Mouse (Mus musculus): Measurements from ENCODE around the gene Suclg2. TPM values are rescaled to one million over a fixed set of nuclear protein-coding genes. Genes with fewer than 3 reads are reported as not detected.
A peak's percentile ranks its signal among the peaks of the same experiment; 100 is the strongest.

Suclg2 gene
- polyA plus RNA-seq, 2 experiments = 21.1 to 33.8 TPM

- H3K4me1 ChIP-seq (replicated peaks; ENCODE audit: control insufficient read depth in 2 of 2, insufficient read depth in 2 of 2, low read length in 1 of 2) = no peaks in the 10 kb centered on the region
- peak; percentile 46 for TF ChIP-seq CTCF (IDR thresholded peaks at IDR 0.05; ENCODE audit: low read depth)
- no peak for TF ChIP-seq EP300 (IDR thresholded peaks at IDR 0.05; ENCODE audit: low read depth)
- H3K36me3 ChIP-seq (replicated peaks; ENCODE audit: control insufficient read depth, insufficient read depth, low read depth) = no peaks in the 10 kb centered on the region
- no peak for DNase-seq (ENCODE audit: low read depth in 3 of 3, low spot score in 3 of 3)
- H3K4me2 ChIP-seq (ENCODE audit: low read depth) = no peak overlapping the region
- no peak overlapping the region for H3K4me3 ChIP-seq (ENCODE audit: insufficient read depth in 1 of 2, low read depth in 2 of 2, low read length in 2 of 2)
- ATAC-seq (ENCODE audit: insufficient read depth) = no peak
- H3K9me3 ChIP-seq (ENCODE audit: control insufficient read depth, low read length) = no peaks in the 10 kb centered on the region
- H3K27ac ChIP-seq = no peak overlapping the region
- 62% methylated on average over 7 of the region's 7 CpGs for WGBS (ENCODE audit: insufficient replicate concordance)
- no peaks in the 10 kb centered on the region for H3K27me3 ChIP-seq (ENCODE audit: control insufficient read depth, insufficient read depth, low read length)
- H3K9ac ChIP-seq (replicated peaks) = no peak overlapping the region
Observed at GRCm38 (mm10) chr6:95484183-95484818, 234.3 kb downstream of the Suclg2 start.

GRCm38 (mm10) chr6:95483686-95484085 is 234.9 kb downstream of the Suclg2 start:
- H3K27me3 ChIP-seq (ENCODE audit: control insufficient read depth, insufficient read depth, low read length) = no peaks in the 10 kb centered on the region
- no peaks in the 10 kb centered on the region for H3K4me1 ChIP-seq (replicated peaks; ENCODE audit: control insufficient read depth in 2 of 2, insufficient read depth in 2 of 2, low read length in 1 of 2)
- H3K9me3 ChIP-seq (ENCODE audit: control insufficient read depth, low read length) = no peaks in the 10 kb centered on the region
- ATAC-seq (ENCODE audit: insufficient read depth) (no peak), DNase-seq (ENCODE audit: low read depth in 3 of 3, low spot score in 3 of 3) (no peak)
- TF ChIP-seq EP300 (IDR thresholded peaks at IDR 0.05; ENCODE audit: low read depth) = no peak
- no peak for TF ChIP-seq CTCF (IDR thresholded peaks at IDR 0.05; ENCODE audit: low read depth)
- H3K36me3 ChIP-seq (replicated peaks; ENCODE audit: control insufficient read depth, insufficient read depth, low read depth) = no peaks in the 10 kb centered on the region
- no peak overlapping the region for H3K4me2 ChIP-seq (ENCODE audit: low read depth)
- no peak overlapping the region for H3K4me3 ChIP-seq (ENCODE audit: insufficient read depth in 1 of 2, low read depth in 2 of 2, low read length in 2 of 2)
- H3K9ac ChIP-seq (replicated peaks) = no peak overlapping the region
- H3K27ac ChIP-seq = no peak overlapping the region
- 74% methylated on average over 4 of the region's 4 CpGs for WGBS (ENCODE audit: insufficient replicate concordance)

GRCm38 (mm10) chr6:95483127-95483526 is 235.5 kb downstream of the Suclg2 start:
- Histone ChIP-seq H3K36me3 (replicated peaks; ENCODE audit: control insufficient read depth, insufficient read depth, low read depth) (no peaks in the 10 kb centered on the region), H3K27ac (no peak overlapping the region), H3K4me3 (ENCODE audit: insufficient read depth in 1 of 2, low read depth in 2 of 2, low read length in 2 of 2) (no peak overlapping the region), H3K4me2 (ENCODE audit: low read depth) (no peak overlapping the region), H3K9ac (replicated peaks) (no peak overlapping the region), H3K4me1 (replicated peaks; ENCODE audit: control insufficient read depth in 2 of 2, insufficient read depth in 2 of 2, low read length in 1 of 2) (no peaks in the 10 kb centered on the region), H3K9me3 (ENCODE audit: control insufficient read depth, low read length) (no peaks in the 10 kb centered on the region), H3K27me3 (ENCODE audit: control insufficient read depth, insufficient read depth, low read length) (no peaks in the 10 kb centered on the region)
- WGBS (ENCODE audit: insufficient replicate concordance) = 72% methylated on average over 6 of the region's 6 CpGs
- no peak for TF ChIP-seq EP300 (IDR thresholded peaks at IDR 0.05; ENCODE audit: low read depth)
- TF ChIP-seq CTCF (IDR thresholded peaks at IDR 0.05; ENCODE audit: low read depth) = no peak
- no peak for ATAC-seq (ENCODE audit: insufficient read depth)
- no peak for DNase-seq (ENCODE audit: low read depth in 3 of 3, low spot score in 3 of 3)

GRCm38 (mm10) chr6:95479801-95480200 is 238.8 kb downstream of the Suclg2 start:
- Histone ChIP-seq H3K4me3 (ENCODE audit: insufficient read depth in 1 of 2, low read depth in 2 of 2, low read length in 2 of 2) (no peak overlapping the region), H3K4me2 (ENCODE audit: low read depth) (no peak overlapping the region), H3K4me1 (replicated peaks; ENCODE audit: control insufficient read depth in 2 of 2, insufficient read depth in 2 of 2, low read length in 1 of 2) (no peaks in the 10 kb centered on the region), H3K36me3 (replicated peaks; ENCODE audit: control insufficient read depth, insufficient read depth, low read depth) (no peaks in the 10 kb centered on the region), H3K9me3 (ENCODE audit: control insufficient read depth, low read length) (no peaks in the 10 kb centered on the region), H3K27me3 (ENCODE audit: control insufficient read depth, insufficient read depth, low read length) (no peaks in the 10 kb centered on the region), H3K27ac (no peak overlapping the region), H3K9ac (replicated peaks) (no peak overlapping the region)
- ATAC-seq (ENCODE audit: insufficient read depth) = no peak
- DNase-seq (ENCODE audit: low read depth in 3 of 3, low spot score in 3 of 3) = no peak
- no peak for TF ChIP-seq EP300 (IDR thresholded peaks at IDR 0.05; ENCODE audit: low read depth)
- TF ChIP-seq CTCF (IDR thresholded peaks at IDR 0.05; ENCODE audit: low read depth) = no peak
- 80% methylated on average over 6 of the region's 6 CpGs for WGBS (ENCODE audit: insufficient replicate concordance)

- no peak for DNase-seq (ENCODE audit: low read depth in 3 of 3, low spot score in 3 of 3)
- no peak for ATAC-seq (ENCODE audit: insufficient read depth)
- Histone ChIP-seq H3K27me3 (ENCODE audit: control insufficient read depth, insufficient read depth, low read length) (no peaks in the 10 kb centered on the region), H3K9ac (replicated peaks) (no peak overlapping the region), H3K27ac (no peak overlapping the region), H3K9me3 (ENCODE audit: control insufficient read depth, low read length) (no peaks in the 10 kb centered on the region), H3K4me2 (ENCODE audit: low read depth) (no peak overlapping the region), H3K4me1 (replicated peaks; ENCODE audit: control insufficient read depth in 2 of 2, insufficient read depth in 2 of 2, low read length in 1 of 2) (no peaks in the 10 kb centered on the region), H3K4me3 (ENCODE audit: insufficient read depth in 1 of 2, low read depth in 2 of 2, low read length in 2 of 2) (no peak overlapping the region), H3K36me3 (replicated peaks; ENCODE audit: control insufficient read depth, insufficient read depth, low read depth) (no peaks in the 10 kb centered on the region)
- TF ChIP-seq EP300 (IDR thresholded peaks at IDR 0.05; ENCODE audit: low read depth) = no peak
- no peak for TF ChIP-seq CTCF (IDR thresholded peaks at IDR 0.05; ENCODE audit: low read depth)
- WGBS (ENCODE audit: insufficient replicate concordance) = 64% methylated on average over 7 of the region's 7 CpGs
Observed at GRCm38 (mm10) chr6:95469521-95469920, 249.1 kb downstream of the Suclg2 start.

Measured in liver, embryonic 14.5 days (tissue).